Mouse (Mus musculus) CH12.LX (cell line): ENCODE measurements at regions not wholly inside any gene's neighbourhood (a gene's known extent, or its start where the extent isn't known, plus 50 kb on each side); places are given as distances from the start of the nearest gene placed in this dataset.

Experiments
- CHD1 ChIP-seq: IDR thresholded peaks from 2 replicates; pipeline ENCODE4 v1.6.1; 2012; ENCODE audit warnings: low read depth, low read length, improper control_type of control experiment, inconsistent platforms
- CTCF ChIP-seq, 2 experiments: IDR thresholded peaks in 1 of 2; conservative IDR thresholded peaks in 1 of 2; 2 replicates each; pipeline ENCODE4 v1.5.1; 2011 to 2012; ENCODE audit warnings: low read depth in 2 of 2, low read length in 2 of 2, improper control_type of control experiment in 1 of 2, inconsistent platforms in 1 of 2, mild to moderate bottlenecking in 1 of 2, moderate library complexity in 1 of 2
- EP300 ChIP-seq: IDR thresholded peaks from 2 replicates; pipeline ENCODE4 v1.6.1; 2011; ENCODE audit warnings: low read length, improper control_type of control experiment
- JUND ChIP-seq: conservative IDR thresholded peaks from 2 replicates; pipeline ENCODE4 v1.6.1; 2011; ENCODE audit warnings: low read depth, low read length, improper control_type of control experiment
- MAX ChIP-seq: IDR thresholded peaks from 2 replicates; pipeline ENCODE4 v1.6.1; 2011; ENCODE audit warnings: low read length, improper control_type of control experiment
- USF2 ChIP-seq: conservative IDR thresholded peaks from 2 replicates; pipeline ENCODE4 v1.6.1; 2011; ENCODE audit warnings: low read depth, low read length, improper control_type of control experiment
- ZC3H11A ChIP-seq: IDR thresholded peaks from 2 replicates; pipeline ENCODE4 v1.6.1; 2012; ENCODE audit warnings: low read depth, mild to moderate bottlenecking, inconsistent platforms, low read length, improper control_type of control experiment
- ZMIZ1 ChIP-seq: IDR thresholded peaks from 2 replicates; pipeline ENCODE4 v1.6.1; 2012; ENCODE audit warnings: low read depth, mild to moderate bottlenecking, inconsistent platforms, low read length, improper control_type of control experiment
- ZNF384 ChIP-seq: IDR thresholded peaks from 2 replicates; pipeline ENCODE4 v1.6.1; 2012; ENCODE audit warnings: low read depth, low read length, improper control_type of control experiment, inconsistent platforms

- peak; percentile 63; the same call in 1 of the 2 replicates for TF ChIP-seq EP300
- TF ChIP-seq JUND = no peak
- TF ChIP-seq ZC3H11A = no peak
- TF ChIP-seq CHD1 = no peak
- no peak for TF ChIP-seq ZNF384
- TF ChIP-seq CTCF (conservative IDR thresholded peaks at IDR 0.05 in 1 of 2, IDR thresholded peaks at IDR 0.05 in 1 of 2; ENCODE audit: low read depth in 2 of 2, low read length in 2 of 2) = no peak
- TF ChIP-seq MAX = 0 out of 2 replicates have a peak, but pooled peaks have one; percentile 44
- no peak for TF ChIP-seq USF2
- TF ChIP-seq ZMIZ1 = no peak
These were observed 59.3 kb upstream of the Rgs1 start for GRCm38 (mm10) chr1:144308313-144308712.
